Mouse (Mus musculus) urinary bladder, postnatal 10 days (tissue): ENCODE data around the gene Syngr1.

Experiments used
- DNase-seq: peaks from one replicate; pipeline ENCODE4 v3.0.0; 2022; ENCODE audit warnings: low spot score

Gene Syngr1

GRCm38 (mm10) chr15:80091121-80091955 is at the start of gene Syngr1, which contains the start of gene Rpl3:
Gene Syngr1 (plus strand): TSS chr15:80091334.
Gene Rpl3 (minus strand): TSS chr15:80091868.
- DNase-seq, result no peak

GRCm38 (mm10) chr15:80042152-80042551 is 49.0 kb upstream of the Syngr1 start:
- DNase-seq, result no peak

- DNase-seq, result no peak
Measured at GRCm38 (mm10) chr15:80044249-80044648, 46.9 kb upstream of the Syngr1 start.

GRCm38 (mm10) chr15:80045749-80046148 is 45.4 kb upstream of the Syngr1 start:
- DNase-seq, result no peak

GRCm38 (mm10) chr15:80047242-80047641 is 43.9 kb upstream of the Syngr1 start:
- no peak for DNase-seq

- no peak for DNase-seq
Measured at GRCm38 (mm10) chr15:80047973-80048372, 43.2 kb upstream of the Syngr1 start.

- DNase-seq, result no peak
Measured at GRCm38 (mm10) chr15:80050093-80050492, 41.0 kb upstream of the Syngr1 start.

GRCm38 (mm10) chr15:80051092-80051761 is 39.9 kb upstream of the Syngr1 start:
- DNase-seq, result no peak

- DNase-seq, result no peak
Measured at GRCm38 (mm10) chr15:80051782-80052181, 39.4 kb upstream of the Syngr1 start.

- DNase-seq, result no peak
Measured at GRCm38 (mm10) chr15:80053381-80054033, 37.6 kb upstream of the Syngr1 start.

- no peak for DNase-seq
Measured at GRCm38 (mm10) chr15:80054034-80054710, 37.0 kb upstream of the Syngr1 start.

GRCm38 (mm10) chr15:80058151-80058550 is 33.0 kb upstream of the Syngr1 start:
- DNase-seq, result no peak

- no peak for DNase-seq
Measured at GRCm38 (mm10) chr15:80059606-80060005, 31.5 kb upstream of the Syngr1 start.

GRCm38 (mm10) chr15:80060356-80061070 is 30.6 kb upstream of the Syngr1 start:
- DNase-seq, result no peak

- DNase-seq, result no peak
Measured at GRCm38 (mm10) chr15:80061071-80061550, 30.0 kb upstream of the Syngr1 start.

- DNase-seq, result no peak
Measured at GRCm38 (mm10) chr15:80062339-80062738, 28.8 kb upstream of the Syngr1 start.

GRCm38 (mm10) chr15:80062821-80063220 is 28.3 kb upstream of the Syngr1 start:
- DNase-seq, result no peak

- DNase-seq, result no peak
Measured at GRCm38 (mm10) chr15:80064965-80065364, 26.2 kb upstream of the Syngr1 start.

GRCm38 (mm10) chr15:80065414-80065813 is 25.7 kb upstream of the Syngr1 start:
- no peak for DNase-seq

- no peak for DNase-seq
Measured at GRCm38 (mm10) chr15:80066538-80066937, 24.6 kb upstream of the Syngr1 start.

GRCm38 (mm10) chr15:80069171-80069570 is 22.0 kb upstream of the Syngr1 start:
- no peak for DNase-seq
